Mouse (Mus musculus) bone marrow, adult 2 months (tissue): ENCODE measurements around the gene Cdc123. TPM values are rescaled to one million over a fixed set of nuclear protein-coding genes. Genes with fewer than 3 reads are reported as not detected.
A peak's percentile ranks its signal among the peaks of the same experiment; 100 is the strongest.

Experiments used
- H3K27ac ChIP-seq: fragments of 200-500 bp; 2 replicates; pipeline ENCODE4 v1.5.1; 2012; ENCODE audit warnings: low read depth, mild to moderate bottlenecking, control low read depth, inconsistent platforms, low read length; ENCODE audit not compliant: control insufficient read depth, poor library complexity, insufficient read depth
- H3K4me1 ChIP-seq: fragments of 200-500 bp; 2 replicates; pipeline ENCODE4 v1.6.1; 2011; ENCODE audit warnings: low read length; ENCODE audit not compliant: control insufficient read depth, insufficient read depth
- H3K4me3 ChIP-seq: fragments of 200-500 bp; replicated peaks from 2 replicates; pipeline ENCODE3; 2011; ENCODE audit warnings: mild to moderate bottlenecking, low read depth, low read length, control low read depth; ENCODE audit not compliant: control insufficient read depth
- CTCF ChIP-seq: fragments of 200-500 bp; IDR thresholded peaks from 2 replicates; pipeline ENCODE4 v1.5.1; 2011; ENCODE audit warnings: low read length, control low read depth; ENCODE audit not compliant: control insufficient read depth, insufficient read depth
- POLR2A ChIP-seq: fragments of 200-500 bp; IDR thresholded peaks from 2 replicates; pipeline ENCODE4 v1.6.1; 2011; ENCODE audit warnings: low read depth, mild to moderate bottlenecking, control low read depth, low read length, borderline replicate concordance; ENCODE audit not compliant: control insufficient read depth
- WGBS: fragments of 180-500 bp; shearing (Covaris S2); methylation state at CpG from one replicate; pipeline ENCODE4 v1.1.7; 2018; 5-methylcytosine and 5-hydroxymethylcytosine counted together
- polyA plus RNA-seq: library from polyadenylated mRNA; stranded (reverse); fragments of >200 nt; gene quantifications from 2 replicates; pipeline ENCODE4 v1.2.4, GENCODE M21; 2011; ENCODE audit warnings: low replicate concordance; ENCODE audit not compliant: missing spikeins, insufficient read depth, insufficient read length

Cdc123 gene
- 58.0 and 72.0 TPM in 2 replicates for polyA plus RNA-seq

- Histone ChIP-seq H3K27ac (peak within 1 kb of the TSS; percentile 72), H3K4me3 (peak within 1 kb of the TSS; percentile 82), H3K4me1 (no peaks in the 10 kb centered on the region; the same call in 1 of the 2 replicates)
- TF ChIP-seq POLR2A (peak; percentile 52; the same call in 1 of the 2 replicates), CTCF (peak; percentile 80)
- WGBS = under 1% methylated on average over 52 of the region's 53 CpGs
These were observed at the start of gene Cdc123, which contains the start of gene Nudt5 for GRCm38 (mm10) chr2:5844873-5845631. Cdc123 (minus strand) TSS chr2:5845164. Nudt5 (plus strand) TSS chr2:5845019.

GRCm38 (mm10) chr2:5894296-5894695 is 49.3 kb upstream of the Cdc123 start:
- no peak overlapping the region for H3K4me3 ChIP-seq
- TF ChIP-seq POLR2A (no peak), CTCF (no peak)
- 64% methylated on average over 11 of the region's 11 CpGs for WGBS
- no peak overlapping the region for H3K27ac ChIP-seq
- H3K4me1 ChIP-seq = no peaks in the 10 kb centered on the region

GRCm38 (mm10) chr2:5889412-5889811 is 44.4 kb upstream of the Cdc123 start:
- Histone ChIP-seq H3K4me1 (no peaks in the 10 kb centered on the region), H3K4me3 (no peak overlapping the region), H3K27ac (no peak overlapping the region)
- TF ChIP-seq POLR2A (no peak), CTCF (no peak)
- WGBS = 81% methylated on average over 2 of the region's 2 CpGs

- TF ChIP-seq CTCF (no peak), POLR2A (no peak)
- Histone ChIP-seq H3K27ac (no peak overlapping the region), H3K4me3 (no peak overlapping the region), H3K4me1 (no peaks in the 10 kb centered on the region)
- 80% methylated on average over 5 of the region's 5 CpGs for WGBS
These were observed 43.9 kb upstream of the Cdc123 start for GRCm38 (mm10) chr2:5888865-5889264.

- 81% methylated on average over 3 of the region's 3 CpGs for WGBS
- Histone ChIP-seq H3K4me3 (no peak overlapping the region), H3K4me1 (no peaks in the 10 kb centered on the region), H3K27ac (no peak overlapping the region)
- TF ChIP-seq POLR2A (no peak), CTCF (no peak)
These were observed 32.5 kb upstream of the Cdc123 start for GRCm38 (mm10) chr2:5877446-5877845.

GRCm38 (mm10) chr2:5869746-5870145 is 24.8 kb upstream of the Cdc123 start:
- 84% methylated on average over 5 of the region's 5 CpGs for WGBS
- H3K4me3 ChIP-seq = no peak overlapping the region
- no peak overlapping the region for H3K27ac ChIP-seq
- no peaks in the 10 kb centered on the region for H3K4me1 ChIP-seq
- no peak for TF ChIP-seq CTCF

GRCm38 (mm10) chr2:5867681-5868080 is 22.7 kb upstream of the Cdc123 start:
- H3K27ac ChIP-seq = no peak overlapping the region
- no peak overlapping the region for H3K4me3 ChIP-seq
- H3K4me1 ChIP-seq = no peaks in the 10 kb centered on the region
- TF ChIP-seq CTCF = no peak
- no peak for TF ChIP-seq POLR2A
- WGBS = 78% methylated on average over 2 of the region's 2 CpGs

GRCm38 (mm10) chr2:5862834-5863233 is 17.9 kb upstream of the Cdc123 start, which contains the start of gene Gm13199:
Gm13199 (minus strand) TSS chr2:5862934.
- Histone ChIP-seq H3K27ac (no peak within 1 kb of the TSS), H3K4me1 (no peaks in the 10 kb centered on the region), H3K4me3 (no peak within 1 kb of the TSS)
- whole genome bisulfite sequencing = 91% methylated on average over 3 of the region's 3 CpGs
- TF ChIP-seq CTCF = no peak
- TF ChIP-seq POLR2A = no peak
